Comparison of ENCODE assay signal across 9 mouse cellular contexts in the genomic region with DNA sequence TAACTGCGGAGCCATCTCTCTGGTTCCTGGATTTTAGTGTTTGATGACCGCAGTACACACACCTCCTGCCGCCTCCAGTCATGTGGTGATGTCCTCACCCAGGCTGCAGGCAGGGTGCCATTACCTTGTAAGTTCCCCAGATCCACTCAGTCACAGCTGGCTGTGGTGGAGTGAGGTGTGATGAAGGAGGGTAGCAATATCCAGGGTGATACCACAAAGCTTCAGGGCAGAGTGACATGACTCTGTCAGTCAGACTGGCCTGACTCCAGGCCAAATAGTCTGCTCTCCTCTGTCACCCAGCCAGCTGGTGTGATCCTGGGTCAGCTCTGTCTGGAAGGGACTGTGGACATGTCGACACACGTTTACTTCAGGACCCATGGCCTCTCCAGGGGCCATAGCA.
DNase-seq lines count a peak whose midpoint lies in the region; ATAC-seq and TF ChIP-seq lines count a peak whose summit lies in the region.
"Had no signal": no experiment of that assay in that cellular context is flagged by ENCODE, and none has a peak within 500 bp of the region (broad histone marks: within the 10 kb centered on the region; RNA-seq: fewer than 3 reads in every experiment).

No protein-coding gene starts in this region.

- H3K27me3 ChIP-seq in kidney, adult 2 months (replicated peaks; ENCODE audit: control insufficient read depth, insufficient read depth, low read length), result no peaks in the 10 kb centered on the region
- H3K27me3 ChIP-seq in kidney, embryonic 16.5 days (ENCODE audit: insufficient read depth, low read length), result no peaks in the 10 kb centered on the region
- no peaks in the 10 kb centered on the region; the same call in 1 of the 2 replicates for H3K27me3 ChIP-seq in limb, embryonic 10.5 days (ENCODE audit: low read depth, poor library complexity, severe bottlenecking)
- H3K27me3 ChIP-seq: neural tube, embryonic 12.5 days had no signal

- 0 out of 2 replicates have a peak, but pooled peaks cover 4% of the 10 kb centered on the region for H3K4me1 ChIP-seq in kidney, adult 2 months (ENCODE audit: control insufficient read depth, insufficient read depth, low read length)
- 0 out of 2 replicates have a peak, but pooled peaks cover 18% of the 10 kb centered on the region for H3K4me1 ChIP-seq in kidney, embryonic 16.5 days (ENCODE audit: insufficient read depth, low read length)
- H3K4me1 ChIP-seq in limb, embryonic 10.5 days, result peaks cover 21% of the 10 kb centered on the region

- no peak for TF ChIP-seq POLR2A in kidney, adult 2 months (IDR thresholded peaks at IDR 0.05; ENCODE audit: low read depth, low read length)

- no peaks in the 10 kb centered on the region for H3K9me3 ChIP-seq in kidney, embryonic 16.5 days (ENCODE audit: low read length)
- no peaks in the 10 kb centered on the region for H3K9me3 ChIP-seq in limb, embryonic 10.5 days (replicated peaks)
- H3K9me3 ChIP-seq: neural tube, embryonic 12.5 days had no signal

- no peak overlapping the region for H3K4me3 ChIP-seq in kidney, adult 2 months (ENCODE audit: insufficient read depth, low read depth, low read length)
- no peak overlapping the region for H3K4me3 ChIP-seq in kidney, embryonic 16.5 days (ENCODE audit: low read length)
- H3K4me3 ChIP-seq in limb, embryonic 10.5 days, result no peak overlapping the region
- H3K4me3 ChIP-seq: neural tube, embryonic 12.5 days had no signal

- H3K27ac ChIP-seq in kidney, adult 2 months (ENCODE audit: insufficient read depth, low read depth, low read length), result no peak overlapping the region
- no peak overlapping the region for H3K27ac ChIP-seq in kidney, embryonic 16.5 days (ENCODE audit: low read length)
- 0 out of 2 replicates have a peak overlapping the region, but pooled peaks have one; percentile 42 for H3K27ac ChIP-seq in limb, embryonic 10.5 days
- H3K27ac ChIP-seq: neural tube, embryonic 12.5 days had no signal

- no peak; the same call in 1 of the 2 replicates for ATAC-seq in kidney, embryonic 16.5 days (ENCODE audit: low FRiP score, low TSS enrichment)
- peak; percentile 39; the same call in 1 of the 2 replicates for ATAC-seq in common myeloid progenitor, adult 5-6 weeks (replicated peaks; ENCODE audit: low read depth, poor library complexity, severe bottlenecking)
- no peak for ATAC-seq in inflammation-experienced regulatory T-cells, adult 6 months

- H3K4me2 ChIP-seq in kidney, embryonic 16.5 days (replicated peaks; ENCODE audit: low read depth, low read length), result no peak overlapping the region
- H3K4me2 ChIP-seq: neural tube, embryonic 12.5 days had no signal

- no peak for TF ChIP-seq CTCF in kidney, adult 2 months (conservative IDR thresholded peaks at IDR 0.05; ENCODE audit: insufficient read depth, insufficient read length, low read depth, low read length)

- H3K9ac ChIP-seq in kidney, embryonic 16.5 days (replicated peaks; ENCODE audit: low read length), result no peak overlapping the region
- H3K9ac ChIP-seq: neural tube, embryonic 12.5 days had no signal

- 76% methylated on average over 5 of the region's 5 CpGs for WGBS in kidney, adult 2 months
- WGBS in kidney, embryonic 16.5 days, result 65% methylated on average over 5 of the region's 5 CpGs
- WGBS in limb, embryonic 10.5 days, result 68% methylated on average over 5 of the region's 5 CpGs

- no peaks in the 10 kb centered on the region for H3K36me3 ChIP-seq in kidney, adult 2 months (ENCODE audit: control insufficient read depth, insufficient read depth, low read length)
- no peaks in the 10 kb centered on the region for H3K36me3 ChIP-seq in kidney, embryonic 16.5 days (ENCODE audit: insufficient read depth, low read length)
- no peaks in the 10 kb centered on the region for H3K36me3 ChIP-seq in limb, embryonic 10.5 days
- H3K36me3 ChIP-seq: neural tube, embryonic 12.5 days had no signal

- DNase-seq in kidney, adult 2 months, result peak; percentile 66
- DNase-seq in adrenal gland, adult 2 months, result peak; percentile 75
- no peak for DNase-seq in limb, embryonic 10.5 days (ENCODE audit: low spot score)
- no peak for DNase-seq in frontal cortex, postnatal 10 days (ENCODE audit: low spot score in 2 of 2)
- DNase-seq: right cerebral cortex, postnatal 14 days had no signal

Comparison
In these comparisons a context has a peak if more than half of its experiments do, and no peak if none do; other contexts are left out.
1. DNase-seq: peak in kidney, adult 2 months (single experiment) and adrenal gland, adult 2 months (single experiment); none in limb, embryonic 10.5 days (single experiment) and frontal cortex, postnatal 10 days (0 of 2).